ENCODE assay signal across 22 mouse cellular contexts in the genomic region with DNA sequence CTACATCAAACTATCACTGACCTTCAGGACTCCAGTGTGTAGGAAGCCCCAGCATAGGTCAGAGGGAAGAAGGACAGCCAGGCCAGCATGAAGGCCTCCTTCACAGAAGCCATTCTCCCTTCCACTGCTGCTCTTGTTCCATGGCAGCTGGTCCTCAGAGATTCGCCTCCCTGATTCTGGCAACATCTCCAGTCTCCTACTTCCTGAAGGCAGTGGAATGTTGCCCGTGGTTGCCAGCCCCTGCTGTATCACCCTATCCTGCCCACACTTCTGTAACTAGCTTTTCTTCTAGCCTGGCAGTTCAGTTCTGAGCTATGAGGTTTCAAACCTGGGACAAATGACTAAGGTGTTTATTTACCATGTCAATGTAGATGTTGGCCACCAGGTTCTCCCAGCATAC.
DNase-seq lines count a peak whose midpoint lies in the region; ATAC-seq lines count a peak whose summit lies in the region.
"Had no signal": no experiment of that assay in that cellular context is flagged by ENCODE, and none has a peak within 500 bp of the region (broad histone marks: within the 10 kb centered on the region; RNA-seq: fewer than 3 reads in every experiment).

No protein-coding gene starts in this region.

- no peak overlapping the region for H3K4me3 ChIP-seq in kidney, embryonic 14.5 days (ENCODE audit: low read length)
- H3K4me3 ChIP-seq in liver, embryonic 12.5 days: no peak overlapping the region
- H3K4me3 ChIP-seq: embryonic facial prominence, embryonic 12.5 days; heart, embryonic 12.5 days; hindbrain, embryonic 13.5 days; limb, embryonic 15.5 days; neural tube, embryonic 15.5 days; stomach, embryonic 15.5 days had no signal

- DNase-seq in brain, adult 2 months (ENCODE audit: low read depth, low spot score): peak; percentile 66
- DNase-seq in layer of hippocampus, postnatal 14 days (ENCODE audit: low spot score in 2 of 2): peak; percentile 2 to 8
- peak; percentile 31 for DNase-seq in right cerebral cortex, postnatal 14 days
- DNase-seq in kidney, postnatal 25 days: no peak
- DNase-seq: adrenal gland, adult 2 months; cerebellum, adult 2 months; cerebellum, postnatal 25 days; gastrocnemius, postnatal 10 days; kidney, adult 11 months; thymus, adult 18-20 months; thymus, postnatal 36 days had no signal

- H3K27ac ChIP-seq in kidney, embryonic 14.5 days (ENCODE audit: low read depth, low read length): no peak overlapping the region
- no peak overlapping the region for H3K27ac ChIP-seq in liver, embryonic 12.5 days
- H3K27ac ChIP-seq: embryonic facial prominence, embryonic 12.5 days; hindbrain, embryonic 13.5 days; limb, embryonic 15.5 days; neural tube, embryonic 15.5 days; stomach, embryonic 15.5 days had no signal

- H3K36me3 ChIP-seq in kidney, embryonic 14.5 days (ENCODE audit: control insufficient read depth, insufficient read depth, low read length): no peaks in the 10 kb centered on the region
- H3K36me3 ChIP-seq in liver, embryonic 12.5 days: no peaks in the 10 kb centered on the region
- H3K36me3 ChIP-seq: embryonic facial prominence, embryonic 12.5 days; heart, embryonic 12.5 days; hindbrain, embryonic 13.5 days; limb, embryonic 15.5 days; neural tube, embryonic 15.5 days; stomach, embryonic 15.5 days had no signal

- no peaks in the 10 kb centered on the region for H3K4me1 ChIP-seq in kidney, embryonic 14.5 days (ENCODE audit: control insufficient read depth, insufficient read depth, low read length)
- H3K4me1 ChIP-seq in liver, embryonic 12.5 days: no peaks in the 10 kb centered on the region
- H3K4me1 ChIP-seq: embryonic facial prominence, embryonic 12.5 days; heart, embryonic 12.5 days; hindbrain, embryonic 13.5 days; limb, embryonic 15.5 days; neural tube, embryonic 15.5 days; stomach, embryonic 15.5 days had no signal

- H3K9ac ChIP-seq in kidney, embryonic 14.5 days (ENCODE audit: low read depth, low read length): no peak overlapping the region
- H3K9ac ChIP-seq in liver, embryonic 12.5 days: no peak overlapping the region
- H3K9ac ChIP-seq: embryonic facial prominence, embryonic 12.5 days; heart, embryonic 12.5 days; hindbrain, embryonic 13.5 days; limb, embryonic 15.5 days; neural tube, embryonic 15.5 days; stomach, embryonic 15.5 days had no signal

- H3K9me3 ChIP-seq in kidney, embryonic 14.5 days (ENCODE audit: control insufficient read depth, low read length): no peaks in the 10 kb centered on the region
- no peaks in the 10 kb centered on the region for H3K9me3 ChIP-seq in liver, embryonic 12.5 days (replicated peaks)
- H3K9me3 ChIP-seq: embryonic facial prominence, embryonic 12.5 days; heart, embryonic 12.5 days; hindbrain, embryonic 13.5 days; limb, embryonic 15.5 days; neural tube, embryonic 15.5 days; stomach, embryonic 15.5 days had no signal

- no peaks in the 10 kb centered on the region for H3K27me3 ChIP-seq in kidney, embryonic 14.5 days (ENCODE audit: control insufficient read depth, insufficient read depth, low read length)
- H3K27me3 ChIP-seq in liver, embryonic 12.5 days (replicated peaks): no peaks in the 10 kb centered on the region
- H3K27me3 ChIP-seq: embryonic facial prominence, embryonic 12.5 days; heart, embryonic 12.5 days; hindbrain, embryonic 13.5 days; limb, embryonic 15.5 days; neural tube, embryonic 15.5 days; stomach, embryonic 15.5 days had no signal

- 79% methylated on average over 2 of the region's 2 CpGs for WGBS in kidney, embryonic 14.5 days
- 35% methylated on average over 2 of the region's 2 CpGs for WGBS in liver, embryonic 12.5 days (ENCODE audit: insufficient replicate concordance)

- H3K4me2 ChIP-seq in kidney, embryonic 14.5 days (replicated peaks; ENCODE audit: low read depth, low read length): no peak overlapping the region
- no peak overlapping the region for H3K4me2 ChIP-seq in liver, embryonic 12.5 days
- H3K4me2 ChIP-seq: embryonic facial prominence, embryonic 12.5 days; heart, embryonic 12.5 days; hindbrain, embryonic 13.5 days; limb, embryonic 15.5 days; midbrain, embryonic 11.5 days; neural tube, embryonic 15.5 days; stomach, embryonic 15.5 days had no signal

- ATAC-seq in frontal cortex, adult (ENCODE audit: low TSS enrichment): peak; percentile 93
- no peak for ATAC-seq in kidney, embryonic 14.5 days (ENCODE audit: low FRiP score, low TSS enrichment)
- ATAC-seq in liver, embryonic 12.5 days: no peak
- ATAC-seq: lung, postnatal 0 days had no signal

Comparison
In these comparisons a context has a peak if more than half of its experiments do, and no peak if none do; other contexts are left out.
1. DNase-seq: peak in brain, adult 2 months (single experiment), layer of hippocampus, postnatal 14 days (2 of 2) and right cerebral cortex, postnatal 14 days (single experiment); none in kidney, postnatal 25 days (0 of 2).